Mouse (Mus musculus) midbrain, postnatal 0 days (tissue): ENCODE measurements around the gene Tbccd1. TPM values are rescaled to one million over a fixed set of nuclear protein-coding genes. Genes with fewer than 3 reads are reported as not detected.
A peak's percentile ranks its signal among the peaks of the same experiment; 100 is the strongest.

Experiments used
- ATAC-seq: fragments of 200-750 bp; cut with Nextera tagmentation; 2 replicates; pipeline ENCODE4 v1.8.0; 2017; ENCODE audit warnings: moderate number of reproducible peaks, mild to moderate bottlenecking, moderate TSS enrichment, moderate library complexity; ENCODE audit not compliant: low FRiP score
- DNase-seq: peaks from one replicate; pipeline ENCODE4 v3.0.0-alpha.2; 2015; ENCODE audit warnings: low spot score
- H3K27ac ChIP-seq: fragments of 300-500 bp; sonication (generic); 2 replicates; pipeline ENCODE4 v1.5.1; 2014; ENCODE audit warnings: low read depth, mild to moderate bottlenecking, low read length, mixed read lengths
- H3K27me3 ChIP-seq: fragments of 300-500 bp; sonication (generic); 2 replicates; pipeline ENCODE4 v1.6.1; 2014; ENCODE audit warnings: low read length, control low read depth, mixed read lengths; ENCODE audit not compliant: insufficient read depth
- H3K36me3 ChIP-seq: fragments of 300-500 bp; sonication (generic); 2 replicates; pipeline ENCODE4 v1.6.1; 2014; ENCODE audit warnings: low read length, control low read depth, mixed read lengths; ENCODE audit not compliant: insufficient read depth
- H3K4me1 ChIP-seq: fragments of 300-500 bp; sonication (generic); 2 replicates; pipeline ENCODE4 v1.6.1; 2014; ENCODE audit warnings: mild to moderate bottlenecking, control low read depth, antibody characterized with exemption, low read length, mixed read lengths; ENCODE audit not compliant: insufficient read depth
- H3K4me2 ChIP-seq: fragments of 300-500 bp; sonication (generic); 2 replicates; pipeline ENCODE4 v1.6.1; 2014; ENCODE audit warnings: low read depth, mild to moderate bottlenecking, low read length, mixed read lengths; ENCODE audit not compliant: poor library complexity, severe bottlenecking
- H3K4me3 ChIP-seq: fragments of 300-500 bp; sonication (generic); 2 replicates; pipeline ENCODE4 v1.5.1; 2014; ENCODE audit warnings: low read depth, mild to moderate bottlenecking, low read length, moderate library complexity
- H3K9ac ChIP-seq: fragments of 300-500 bp; sonication (generic); replicated peaks from 2 replicates; pipeline ENCODE4 v1.6.1; 2014; ENCODE audit warnings: mild to moderate bottlenecking, low read length, moderate library complexity, mixed read lengths; ENCODE audit not compliant: poor library complexity, severe bottlenecking
- H3K9me3 ChIP-seq: fragments of 300-500 bp; sonication (generic); 2 replicates; pipeline ENCODE4 v1.6.1; 2016; ENCODE audit warnings: low read length, control low read depth
- CTCF ChIP-seq: IDR thresholded peaks from 2 replicates; pipeline ENCODE4 v1.5.1; 2016; ENCODE audit warnings: antibody characterized with exemption, mild to moderate bottlenecking
- WGBS: fragments of 180-500 bp; shearing (Covaris S2); extraction: QIAGEN DNeasy Blood & Tissue Kit; methylation state at CpG from one replicate; pipeline ENCODE4 v1.1.7; 2014; 5-methylcytosine and 5-hydroxymethylcytosine counted together
- polyA plus RNA-seq: library from polyadenylated mRNA; unstranded; fragments of >200 nt; fragmentation: Nextera tagmentation; extraction: Ambion mirVana; gene quantifications from 2 replicates; pipeline ENCODE4 v1.2.1, GENCODE M21; 2015
- total RNA-seq: library from RNA; depleted of rRNA; stranded (reverse); fragments of >200 nt; gene quantifications from 2 replicates; pipeline ENCODE4 v1.2.3, GENCODE M21; 2014

Gene Tbccd1
- total and polyA plus RNA-seq, 2 experiments from 2014 or later, result 15.9 to 19.1 TPM

DNA sequence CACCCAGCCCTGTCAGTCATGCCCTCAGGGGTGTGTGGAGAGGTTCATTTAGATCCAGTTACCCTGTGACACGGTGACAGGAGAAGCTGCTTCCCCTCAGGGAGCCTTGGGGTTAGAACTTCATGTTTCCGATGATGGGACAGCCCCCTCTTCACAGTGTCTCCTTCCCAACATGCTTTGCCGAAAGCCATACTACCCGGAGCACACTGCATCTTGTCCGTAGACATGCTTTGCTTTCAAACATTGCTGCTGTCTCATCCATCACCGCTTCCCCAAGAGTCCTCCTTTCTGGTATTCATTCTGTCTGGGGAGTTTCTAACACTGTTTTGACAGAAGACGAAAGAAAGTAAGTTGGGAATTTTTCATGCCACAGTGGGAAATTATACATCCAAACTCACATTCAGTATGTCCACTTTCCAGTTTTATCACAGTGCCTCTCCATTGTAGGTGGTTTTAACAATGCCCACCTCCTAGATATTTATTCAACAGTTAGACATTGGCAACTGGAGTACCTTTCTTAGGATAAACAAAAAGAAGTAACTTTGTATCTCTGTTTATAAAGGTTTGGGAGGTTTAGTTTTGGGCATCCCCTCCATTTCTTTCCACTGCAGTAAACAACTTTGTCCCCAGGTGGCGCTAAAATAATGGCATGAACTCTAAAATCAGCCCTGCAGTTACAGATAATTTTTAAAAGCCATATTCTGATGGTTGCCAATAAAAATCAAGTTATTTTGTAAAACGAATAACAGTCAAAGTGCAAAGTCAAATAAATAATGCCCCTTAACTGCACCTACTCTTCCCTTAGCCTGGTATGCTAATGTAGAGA, 19.0 kb upstream of the Tbccd1 start:
- ATAC-seq, result no peak
- no peak overlapping the region for H3K9ac ChIP-seq
- H3K27ac ChIP-seq, result no peak overlapping the region
- no peak overlapping the region for H3K4me3 ChIP-seq
- no peaks in the 10 kb centered on the region for H3K9me3 ChIP-seq
- peak; percentile 87 for TF ChIP-seq CTCF
- H3K27me3 ChIP-seq, result no peaks in the 10 kb centered on the region
- peak; percentile 30 for DNase-seq
- WGBS, result 52% methylated on average over 9 of the region's 9 CpGs
- no peaks in the 10 kb centered on the region for H3K4me1 ChIP-seq
- no peak overlapping the region for H3K4me2 ChIP-seq
- H3K36me3 ChIP-seq, result peaks cover 17% of the 10 kb centered on the region

DNA sequence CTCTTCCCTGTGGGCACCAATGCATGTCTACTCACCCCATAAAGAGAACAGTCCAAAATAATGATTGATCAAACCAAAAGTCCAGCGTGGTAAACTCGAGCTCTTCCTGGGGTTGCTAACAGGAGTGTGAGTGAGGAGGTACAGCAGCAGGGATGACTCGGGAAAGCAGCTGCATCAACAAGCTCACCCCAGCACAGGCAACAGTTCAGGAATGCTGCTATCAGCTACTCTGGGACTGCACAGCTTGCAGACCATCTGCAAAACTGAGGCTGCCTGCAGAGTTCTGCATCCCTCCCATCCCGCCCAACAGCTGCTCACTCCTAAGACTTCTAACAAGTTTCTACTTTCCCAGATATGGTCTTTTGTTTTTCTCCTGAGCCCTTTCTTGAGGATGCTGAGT, 15.9 kb upstream of the Tbccd1 start:
- WGBS, result 76% methylated on average over 4 of the region's 4 CpGs
- Histone ChIP-seq H3K36me3 (peaks cover 46% of the 10 kb centered on the region), H3K4me2 (no peak overlapping the region), H3K4me3 (no peak overlapping the region), H3K9ac (no peak overlapping the region), H3K4me1 (no peaks in the 10 kb centered on the region), H3K9me3 (no peaks in the 10 kb centered on the region), H3K27me3 (no peaks in the 10 kb centered on the region), H3K27ac (no peak overlapping the region)
- DNase-seq (no peak), ATAC-seq (no peak)
- no peak for TF ChIP-seq CTCF

DNA sequence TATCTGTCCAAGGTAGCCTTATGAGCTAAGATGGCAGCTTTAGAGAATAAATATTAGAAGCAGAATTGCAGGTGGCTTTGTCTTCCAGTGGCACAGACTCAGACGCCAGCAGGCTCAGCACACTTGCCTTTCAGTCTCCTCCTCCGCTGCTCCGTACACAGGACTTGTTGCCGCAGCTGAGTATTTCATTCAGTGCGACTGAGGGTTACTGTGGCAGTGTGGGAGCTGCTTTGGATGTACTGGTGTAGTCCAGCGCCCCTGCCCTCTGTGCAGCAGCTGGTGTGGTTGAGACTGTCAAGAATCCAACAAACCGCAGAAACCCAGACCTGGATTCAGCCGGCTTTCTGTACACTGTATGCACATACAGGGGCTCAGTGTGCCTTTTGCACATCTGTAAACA, 14.9 kb upstream of the Tbccd1 start:
- no peak overlapping the region for H3K4me2 ChIP-seq
- 85% methylated on average over 8 of the region's 8 CpGs for WGBS
- H3K4me1 ChIP-seq, result no peaks in the 10 kb centered on the region
- H3K27ac ChIP-seq, result no peak overlapping the region
- DNase-seq (no peak), ATAC-seq (no peak)
- H3K9ac ChIP-seq, result no peak overlapping the region
- H3K27me3 ChIP-seq, result no peaks in the 10 kb centered on the region
- peaks cover 54% of the 10 kb centered on the region for H3K36me3 ChIP-seq
- H3K4me3 ChIP-seq, result no peak overlapping the region
- H3K9me3 ChIP-seq, result no peaks in the 10 kb centered on the region
- no peak for TF ChIP-seq CTCF

DNA sequence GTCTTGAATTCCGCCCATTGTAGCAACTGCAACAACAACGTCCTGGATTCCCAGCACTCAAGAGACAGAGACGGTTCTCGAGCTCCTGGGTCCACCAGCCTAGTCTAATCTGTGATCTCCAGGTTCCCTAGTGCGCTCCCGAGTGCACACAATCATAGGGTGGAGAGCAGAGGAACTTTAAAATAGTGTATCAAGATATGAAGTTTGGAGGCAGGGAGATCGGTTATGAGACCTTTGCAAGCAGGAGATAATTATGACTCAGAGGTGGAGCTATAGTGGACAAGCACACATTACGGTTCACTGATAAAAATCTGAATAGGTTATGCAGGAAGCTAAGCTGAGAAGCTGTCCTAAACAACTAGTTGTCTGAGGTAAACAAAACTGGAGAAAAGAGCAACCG, 696 bp downstream of the Tbccd1 start:
- H3K36me3 ChIP-seq, result no peaks in the 10 kb centered on the region
- no peak for TF ChIP-seq CTCF
- no peaks in the 10 kb centered on the region for H3K9me3 ChIP-seq
- H3K27me3 ChIP-seq, result no peaks in the 10 kb centered on the region
- H3K27ac ChIP-seq, result 0 out of 2 replicates have a peak overlapping the region, but pooled peaks have one; percentile 47
- peak overlapping the region; percentile 67 for H3K4me2 ChIP-seq
- no peak for DNase-seq
- peak overlapping the region; percentile 98 for H3K4me3 ChIP-seq
- no peak for ATAC-seq
- peak overlapping the region; percentile 48 for H3K9ac ChIP-seq
- H3K4me1 ChIP-seq, result peaks cover 11% of the 10 kb centered on the region; the same call in 1 of the 2 replicates
- WGBS, result 16% methylated on average over 9 of the region's 9 CpGs

DNA sequence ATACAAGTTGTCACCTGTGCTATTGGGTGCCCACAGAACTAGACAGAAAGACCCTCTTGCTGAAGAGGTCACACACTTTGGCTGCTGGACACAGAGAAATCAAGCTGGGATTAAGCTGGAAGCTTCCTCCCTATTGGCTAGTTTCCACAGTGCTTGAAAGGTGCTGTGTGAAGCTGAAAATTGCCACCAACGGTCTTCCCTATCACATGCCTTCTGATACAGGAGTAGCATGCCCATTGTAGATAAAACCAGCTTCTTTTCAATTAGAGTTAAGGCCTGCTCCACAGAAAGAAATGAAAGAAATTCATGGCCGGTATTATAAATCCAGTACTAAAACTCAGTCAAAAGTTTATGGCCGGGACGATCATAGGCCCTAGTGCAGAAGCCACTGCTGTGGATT, 4.8 kb downstream of the Tbccd1 start:
- Histone ChIP-seq H3K36me3 (no peaks in the 10 kb centered on the region), H3K4me3 (no peak overlapping the region), H3K27me3 (no peaks in the 10 kb centered on the region), H3K9ac (no peak overlapping the region), H3K27ac (no peak overlapping the region), H3K4me1 (peaks cover 5% of the 10 kb centered on the region; the same call in 1 of the 2 replicates), H3K9me3 (no peaks in the 10 kb centered on the region), H3K4me2 (no peak overlapping the region)
- ATAC-seq (no peak), DNase-seq (no peak)
- TF ChIP-seq CTCF, result no peak
- WGBS, result 96% methylated on average over 4 of the region's 4 CpGs

DNA sequence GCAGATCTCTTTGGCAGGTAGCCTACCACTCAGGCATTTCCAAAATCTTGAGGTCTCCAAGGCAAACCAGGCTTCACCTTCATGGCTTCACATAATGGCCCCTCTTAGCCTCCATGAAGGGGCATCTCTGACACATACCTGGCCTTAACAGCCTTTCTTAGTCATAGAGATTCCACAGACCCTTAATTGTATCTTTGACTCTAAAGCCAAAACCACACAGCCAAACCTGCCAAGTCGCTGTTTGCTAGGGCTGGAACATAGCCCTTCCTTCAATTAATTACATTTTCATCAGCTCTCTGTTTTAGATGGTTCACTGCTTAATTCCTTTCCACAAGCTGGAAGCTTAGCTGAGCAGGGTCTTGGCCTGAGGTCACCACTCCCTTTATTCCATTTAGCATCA, 9.1 kb downstream of the Tbccd1 start:
- ATAC-seq (no peak), DNase-seq (no peak)
- Histone ChIP-seq H3K27ac (no peak overlapping the region), H3K27me3 (no peaks in the 10 kb centered on the region), H3K4me2 (no peak overlapping the region), H3K4me3 (no peak overlapping the region), H3K9ac (no peak overlapping the region), H3K9me3 (no peaks in the 10 kb centered on the region), H3K4me1 (0 out of 2 replicates have a peak, but pooled peaks cover 2% of the 10 kb centered on the region), H3K36me3 (no peaks in the 10 kb centered on the region)
- WGBS, result 100% methylated on average over 1 of the region's 1 CpGs
- no peak for TF ChIP-seq CTCF
